Mouse (Mus musculus) embryonic fibroblast, embryonic 13.5 days (primary cell): ENCODE results near the gene Nudt13.

Source experiments
- CTCF ChIP-seq: IDR thresholded peaks from 2 replicates; pipeline ENCODE4 v1.5.1; 2011; ENCODE audit warnings: mild to moderate bottlenecking, control low read depth, low read length, moderate library complexity, borderline replicate concordance; ENCODE audit not compliant: insufficient read depth
- POLR2A ChIP-seq: IDR thresholded peaks from 2 replicates; pipeline ENCODE4 v1.6.1; 2011; ENCODE audit warnings: low read depth, mild to moderate bottlenecking, control low read depth, low read length, moderate library complexity

DNA sequence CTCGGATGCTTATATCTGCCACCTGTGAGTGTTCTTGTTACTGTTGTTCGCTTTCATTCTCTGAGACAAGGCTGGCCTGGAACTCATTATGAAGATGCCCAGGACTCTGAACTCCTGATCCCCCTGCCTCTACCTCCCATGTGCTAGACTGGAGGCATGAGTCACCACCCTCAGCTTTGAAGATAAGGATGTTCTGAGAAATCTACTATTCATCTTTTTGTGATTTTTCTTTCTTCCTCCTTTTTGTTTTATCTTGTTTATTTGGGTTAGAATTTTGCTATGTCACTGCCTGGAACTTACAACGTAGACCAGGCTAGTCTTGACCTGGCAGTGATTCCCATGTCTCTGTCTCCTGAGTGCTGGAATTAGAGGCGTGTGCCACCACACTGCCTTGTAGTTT, 36.8 kb downstream of the Nudt13 start:
- no peak for TF ChIP-seq CTCF
- no peak for TF ChIP-seq POLR2A
